Mouse (Mus musculus): ENCODE data around the gene Dnah8.

GRCm38 (mm10) chr17:30658152-30658544 is 34.0 kb downstream of the Dnah8 start:
- TF ChIP-seq MAZ (IDR thresholded peaks at IDR 0.05; ENCODE audit: low read depth, low read length) (no peak), POLR2AphosphoS2 (IDR thresholded peaks at IDR 0.05; ENCODE audit: low read length) (no peak), MEF2A (IDR thresholded peaks at IDR 0.05; ENCODE audit: extremely low read depth, insufficient replicate concordance, low read depth, low read length, poor library complexity, severe bottlenecking) (no peak), EP300 (IDR thresholded peaks at IDR 0.05; ENCODE audit: low read depth in 1 of 2, low read length in 2 of 2) (no peak)

Data from MEL (cell line).